Mouse (Mus musculus) cerebral cortex, adult 2 months (tissue): ENCODE results near the gene Ropn1.

Source experiments
- whole genome bisulfite sequencing: fragments of 180-500 bp; shearing (Covaris S2); methylation state at CpG from one replicate; pipeline ENCODE4 v1.1.7; 2018; 5-methylcytosine and 5-hydroxymethylcytosine counted together

The Ropn1 gene

DNA sequence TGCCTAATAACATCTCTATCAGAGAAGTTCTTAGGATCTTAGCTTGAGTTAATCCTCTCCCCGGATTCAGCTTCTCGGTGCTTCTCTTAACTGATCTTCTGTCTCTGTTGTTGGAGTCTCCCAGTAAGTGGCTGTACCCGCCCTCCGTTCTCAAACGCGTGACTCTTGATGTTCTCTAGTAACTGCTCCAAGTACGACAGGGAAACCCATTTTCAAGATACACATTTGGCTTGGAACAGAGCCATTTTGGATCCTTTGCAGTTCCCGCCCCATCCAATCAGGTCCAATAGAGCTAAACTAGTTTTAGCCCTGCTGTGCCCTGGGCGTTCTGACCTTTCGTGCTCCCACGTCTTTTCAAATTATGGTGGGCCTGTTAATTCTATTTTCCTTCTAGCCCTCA is 41.4 kb downstream of the Ropn1 start:
- 13% methylated on average over 11 of the region's 11 CpGs for WGBS

DNA sequence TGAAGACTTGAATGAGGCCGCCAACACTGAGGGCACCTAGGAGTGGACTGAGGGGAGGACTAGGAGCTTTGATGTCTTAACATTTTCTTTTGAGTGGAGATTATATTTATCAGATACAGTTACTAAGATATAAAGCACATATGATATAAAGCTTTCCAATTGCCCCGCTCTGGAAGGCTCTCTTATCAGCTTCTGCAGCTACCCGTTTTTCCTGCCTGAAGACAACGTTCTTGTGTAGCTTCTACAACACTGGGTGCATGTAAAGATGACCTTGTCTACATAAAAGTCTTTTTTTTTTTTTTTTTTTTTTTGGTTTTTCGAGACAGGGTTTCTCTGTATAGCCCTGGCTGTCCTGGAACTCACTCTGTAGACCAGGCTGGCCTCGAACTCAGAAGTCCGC is 44.8 kb downstream of the Ropn1 start:
- 87% methylated on average over 7 of the region's 7 CpGs for WGBS

GRCm38 (mm10) chr16:34698721-34699120 is 49.0 kb downstream of the Ropn1 start:
- WGBS: 86% methylated on average over 3 of the region's 3 CpGs

DNA sequence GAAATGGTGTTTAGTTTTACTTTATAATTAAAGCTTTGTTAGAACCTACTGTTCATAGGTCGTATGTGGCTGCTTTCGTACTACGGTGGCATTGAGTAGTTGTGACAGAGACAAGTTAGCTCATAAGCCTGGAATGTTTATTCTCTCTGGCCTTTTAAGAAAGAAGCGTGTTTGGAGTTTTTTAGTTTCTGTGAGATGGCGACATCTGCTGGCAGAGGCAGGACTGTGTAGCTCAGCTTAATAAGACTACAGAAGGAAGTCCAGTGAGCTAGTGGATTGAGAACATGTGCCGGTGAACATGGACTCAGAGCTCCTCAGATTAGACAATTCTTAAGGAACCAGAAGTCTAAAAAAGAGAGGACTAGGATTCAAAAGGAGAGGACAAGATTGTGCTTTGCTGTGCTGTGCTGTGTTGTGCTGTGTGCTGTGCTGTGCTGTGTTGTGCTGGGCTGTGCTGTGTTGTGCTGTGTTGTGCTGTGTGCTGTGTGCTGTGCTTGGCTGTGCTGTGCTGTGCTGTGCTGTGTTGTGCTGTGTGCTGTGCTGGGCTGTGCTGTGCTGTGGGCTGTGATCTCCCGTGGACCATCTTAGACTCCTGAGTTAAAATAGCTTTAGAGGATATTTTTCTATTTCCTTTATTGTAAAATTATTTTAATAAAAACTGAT is 50.6 kb downstream of the Ropn1 start:
- WGBS: 13% methylated on average over 7 of the region's 7 CpGs

DNA sequence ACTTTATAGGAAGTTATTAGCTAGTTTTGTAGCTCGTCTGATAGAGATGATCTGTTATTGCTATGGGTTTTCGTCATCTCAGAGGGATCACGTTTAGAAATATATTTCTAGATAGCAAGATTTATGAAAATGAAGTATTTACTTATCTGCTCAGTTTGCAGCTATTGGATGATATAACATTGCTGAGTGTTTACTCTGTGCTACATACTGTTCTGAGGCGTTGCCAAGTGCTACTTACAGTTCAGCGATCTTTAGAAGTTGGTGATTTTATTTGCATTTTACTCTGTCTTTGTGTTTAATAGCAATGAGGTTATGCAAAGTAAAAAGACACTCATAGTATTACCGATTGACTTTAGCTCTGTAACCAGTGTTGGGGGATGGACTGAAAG is 51.1 kb downstream of the Ropn1 start:
- 80% methylated on average over 6 of the region's 6 CpGs for WGBS

- 59% methylated on average over 2 of the region's 2 CpGs for WGBS
Measured at GRCm38 (mm10) chr16:34706019-34706418, 56.3 kb downstream of the Ropn1 start.

DNA sequence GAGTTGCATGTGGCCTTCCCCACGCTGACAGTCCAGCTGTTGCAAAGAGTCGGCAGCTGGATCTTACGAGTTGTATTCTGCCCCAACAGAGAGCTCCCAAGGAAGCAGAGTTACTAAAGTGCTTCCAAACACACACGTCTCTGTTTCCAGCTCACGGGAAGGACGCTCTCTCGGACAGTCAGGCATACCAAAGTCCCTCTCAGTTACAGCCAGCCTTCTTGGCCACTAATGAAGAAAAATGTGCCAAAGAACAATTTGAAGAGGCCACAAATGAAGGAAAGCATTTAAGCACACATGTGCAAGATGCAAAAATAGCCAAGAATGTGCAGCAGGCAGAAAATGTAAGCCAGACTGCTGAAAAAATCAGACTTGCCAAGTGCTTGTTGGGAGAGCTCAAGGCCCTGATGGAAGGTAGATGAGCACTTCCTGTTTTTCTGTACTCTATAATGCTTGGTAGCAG is 56.8 kb downstream of the Ropn1 start:
- 44% methylated on average over 7 of the region's 7 CpGs for WGBS

- 53% methylated on average over 3 of the region's 3 CpGs for WGBS
Measured at GRCm38 (mm10) chr16:34711481-34711880, 61.8 kb downstream of the Ropn1 start.

DNA sequence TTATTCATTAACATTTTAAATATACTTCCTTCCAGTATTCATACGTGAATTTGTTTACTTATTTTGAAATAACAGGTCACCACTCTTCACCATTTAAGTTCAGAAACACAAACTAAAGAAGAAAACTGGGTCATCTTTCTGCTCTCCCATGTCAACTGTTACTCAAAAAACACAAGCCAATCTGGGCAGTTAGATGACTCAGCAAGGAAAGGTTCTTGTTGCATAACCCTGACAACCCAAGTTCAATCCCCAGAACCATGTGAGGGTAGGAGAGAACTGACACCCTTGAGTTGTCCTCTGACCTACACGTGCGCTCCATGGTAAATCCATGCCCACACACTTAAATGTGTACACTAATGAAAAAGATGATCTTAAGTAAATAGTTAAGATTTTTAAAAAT is 75.4 kb downstream of the Ropn1 start:
- 93% methylated on average over 3 of the region's 3 CpGs for WGBS
